Mouse (Mus musculus): ENCODE results near the gene Shisal2b. TPM values are rescaled to one million over a fixed set of nuclear protein-coding genes. Genes with fewer than 3 reads are reported as not detected.

The Shisal2b gene
- 0.15 and 0.22 TPM in 2 replicates for polyA plus RNA-seq (2012; rRNA removed)

DNA sequence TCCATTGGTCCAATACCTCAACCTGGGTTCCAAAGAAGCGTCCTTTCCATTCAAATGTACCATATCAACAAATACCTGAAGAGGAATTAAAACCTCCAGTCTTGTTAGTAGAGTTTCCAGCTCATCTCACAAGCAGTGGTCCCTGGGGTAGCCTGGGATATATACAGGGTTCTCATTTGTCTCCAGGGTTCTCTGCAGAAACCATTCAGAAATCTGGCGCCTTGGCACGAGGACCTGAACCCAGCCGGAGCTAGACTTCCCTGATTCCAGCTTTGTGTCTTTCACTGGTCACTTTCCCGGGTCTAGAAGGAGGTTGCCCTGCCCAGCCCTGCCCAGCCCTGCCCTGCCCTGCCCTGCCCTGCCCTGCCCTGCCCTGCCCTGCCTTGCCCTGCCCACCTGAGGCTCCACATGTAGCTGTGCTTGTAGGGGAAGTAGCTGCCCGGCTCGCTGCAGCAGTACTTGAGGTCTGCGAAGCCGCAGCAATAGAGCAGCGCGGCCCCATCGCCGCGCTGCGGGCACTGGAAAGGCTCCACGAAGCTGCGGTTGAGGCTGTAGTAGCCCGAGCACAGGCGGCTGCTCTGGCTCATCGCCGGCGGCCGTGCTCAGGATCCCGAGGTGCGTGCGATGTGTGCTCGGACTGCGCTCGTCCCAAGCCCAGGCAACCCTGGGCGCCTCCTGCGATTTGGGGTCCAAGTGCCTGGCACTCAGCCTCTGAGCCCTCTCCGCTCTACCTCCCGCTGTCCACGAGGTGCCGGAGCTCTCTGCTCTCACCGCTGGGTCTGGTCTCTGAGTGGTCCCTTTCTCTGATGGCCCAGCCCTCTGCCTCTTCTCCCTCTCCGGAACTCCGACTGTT lies at the start of gene Shisal2b:
Shisal2b (minus strand) TSS at position 767 of the 853 bp plus-strand sequence.

GRCm38 (mm10) chr13:104816635-104817571 lies 46.8 kb downstream of the Shisal2b start, which contains the start of gene Cwc27:
Gene Cwc27 (minus strand): TSS chr13:104817142.

Other genes starting within 250 kb of the Shisal2b start
- gene Srek1ip1, start 71.4 kb downstream of the Shisal2b start, polyA plus RNA-seq (2012; rRNA removed): 1.5 and 1.7 TPM in 2 replicates
- gene Cwc27, start 46.8 kb downstream of the Shisal2b start, polyA plus RNA-seq (2012; rRNA removed): 0.12 and 0.17 TPM in 2 replicates
- gene Rgs7bp, start 191.0 kb upstream of the Shisal2b start, polyA plus RNA-seq (2012; rRNA removed): 0.26 and 0.29 TPM in 2 replicates
- gene 4933425L06Rik, start 218.2 kb upstream of the Shisal2b start, polyA plus RNA-seq (2012; rRNA removed): not detected in 2 replicates

All from stomach, adult 2 months (tissue).